Mouse (Mus musculus) ES-E14 (cell line): ENCODE results near the gene Pgbd5. TPM values are rescaled to one million over a fixed set of nuclear protein-coding genes. Genes with fewer than 3 reads are reported as not detected.
A peak's percentile ranks its signal among the peaks of the same experiment; 100 is the strongest.

ENCODE experiments used
- DNase-seq: peaks from one replicate; pipeline ENCODE4 v3.0.0-alpha.2; 2013; ENCODE audit warnings: low read depth, low spot score
- H3K27ac ChIP-seq: 2 replicates; pipeline ENCODE4 v1.5.1; 2012; ENCODE audit warnings: low read depth, mild to moderate bottlenecking, low read length, moderate library complexity, mixed read lengths; ENCODE audit not compliant: poor library complexity, insufficient read depth, severe bottlenecking
- H3K36me3 ChIP-seq: 2 replicates; pipeline ENCODE4 v1.6.1; 2012; ENCODE audit warnings: mild to moderate bottlenecking, low read length, moderate library complexity, mixed read lengths; ENCODE audit not compliant: control insufficient read depth, poor library complexity, insufficient read depth, severe bottlenecking
- H3K4me1 ChIP-seq, 2 experiments: fragments of 150-350 bp in 1 of 2; sonication (generic) in 1 of 2; 2 replicates each; pipeline ENCODE4 v1.6.1; 2012; ENCODE audit warnings: low read length in 2 of 2, mild to moderate bottlenecking in 1 of 2, mixed read lengths in 1 of 2; ENCODE audit not compliant: control insufficient read depth in 2 of 2, insufficient read depth in 2 of 2, poor library complexity in 1 of 2
- H3K4me3 ChIP-seq, 2 experiments: fragments of 150-350 bp in 1 of 2; sonication (generic) in 1 of 2; 2 replicates each; pipeline ENCODE4 v1.5.1; 2012; ENCODE audit warnings: low read length in 2 of 2, low read depth in 1 of 2, mild to moderate bottlenecking in 1 of 2, mixed read lengths in 1 of 2; ENCODE audit not compliant: insufficient read depth in 1 of 2, poor library complexity in 1 of 2, severe bottlenecking in 1 of 2
- H3K9ac ChIP-seq: 2 replicates; pipeline ENCODE4 v1.6.1; 2012; ENCODE audit warnings: low read depth, mild to moderate bottlenecking, low read length, mixed read lengths; ENCODE audit not compliant: poor library complexity, insufficient read depth, severe bottlenecking
- H3K9me3 ChIP-seq: fragments of 150-350 bp; sonication (generic); 2 replicates; pipeline ENCODE4 v1.6.1; 2012; ENCODE audit warnings: low read depth, mild to moderate bottlenecking, low read length; ENCODE audit not compliant: control insufficient read depth, insufficient read depth
- CHD2 ChIP-seq: IDR thresholded peaks from 2 replicates; pipeline ENCODE4 v1.6.1; 2014; ENCODE audit warnings: mild to moderate bottlenecking, low read depth, low read length, inconsistent platforms
- HCFC1 ChIP-seq: IDR thresholded peaks from 2 replicates; pipeline ENCODE4 v1.6.1; 2012; ENCODE audit warnings: low read length, inconsistent platforms, borderline replicate concordance; ENCODE audit not compliant: insufficient read depth
- MAFK ChIP-seq: IDR thresholded peaks from 2 replicates; pipeline ENCODE4 v1.6.1; 2014; ENCODE audit warnings: mild to moderate bottlenecking, low read depth, low read length, inconsistent platforms; ENCODE audit not compliant: insufficient read depth
- ZC3H11A ChIP-seq: IDR thresholded peaks from 2 replicates; pipeline ENCODE4 v1.6.1; 2012; ENCODE audit warnings: low read depth, mild to moderate bottlenecking, inconsistent platforms, low read length, borderline replicate concordance
- ZNF384 ChIP-seq: IDR thresholded peaks from 2 replicates; pipeline ENCODE4 v1.6.1; 2012; ENCODE audit warnings: low read depth, low read length, inconsistent platforms
- in situ Hi-C, 2 experiments: fragments of 600-800 bp; cut with MboI; formaldehyde crosslinking; loops; one replicate each; pipeline ENCODE4 v1.15.1; 2025; ENCODE audit warnings: low sequenced_read_pairs in 2 of 2, inconsistent platforms in 1 of 2; ENCODE audit not compliant: unreplicated experiment in 2 of 2
- total RNA-seq: library from RNA; depleted of rRNA; stranded (reverse); fragments of 300-350 nt; gene quantifications from 2 replicates; pipeline ENCODE4 v1.2.3, GENCODE M21; 2012

Pgbd5 gene
- total RNA-seq, 1 experiment: 2.1 TPM

DNA sequence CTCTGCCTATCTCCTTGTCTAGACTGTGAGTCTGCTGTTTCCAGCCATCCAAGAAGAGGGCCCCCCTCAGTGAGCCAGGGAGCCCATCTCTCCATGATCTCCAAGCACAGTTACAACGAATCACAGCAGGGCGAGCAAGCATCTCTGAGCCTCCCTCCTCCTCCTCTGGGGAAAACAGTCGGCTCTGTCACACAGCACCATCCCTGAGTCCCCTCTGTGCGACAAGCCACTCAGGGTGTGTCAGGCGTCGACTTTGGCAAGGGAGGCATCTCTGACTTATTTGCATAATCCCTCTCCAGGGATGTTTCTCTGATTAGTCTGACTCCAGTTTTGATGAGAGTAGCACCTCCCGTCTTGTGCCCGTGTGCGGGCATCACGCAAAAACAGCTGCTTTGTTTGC lies 57.2 kb downstream of the Pgbd5 start:
- TF ChIP-seq CHD2 (no peak), MAFK (no peak), ZNF384 (no peak), ZC3H11A (no peak), HCFC1 (no peak)
- H3K36me3 ChIP-seq: no peaks in the 10 kb centered on the region
- no peak overlapping the region for H3K27ac ChIP-seq
- no peak for DNase-seq
- no peaks in the 10 kb centered on the region for H3K4me1 ChIP-seq
- H3K9me3 ChIP-seq: peaks cover 8% of the 10 kb centered on the region; the same call in 1 of the 2 replicates
- no peak overlapping the region for H3K9ac ChIP-seq
- no peak overlapping the region for H3K4me3 ChIP-seq
- in situ Hi-C loops: no loop called here

GRCm38 (mm10) chr8:124379289-124379688 lies 60.2 kb downstream of the Pgbd5 start:
- in situ Hi-C loops: no loop called here
- TF ChIP-seq ZC3H11A (no peak), ZNF384 (no peak)
- H3K9me3 ChIP-seq: no peaks in the 10 kb centered on the region
- no peak overlapping the region for H3K9ac ChIP-seq
- no peak for DNase-seq
- no peaks in the 10 kb centered on the region; a peak in 2 of 4 replicates for H3K4me1 ChIP-seq
- H3K27ac ChIP-seq: peak overlapping the region; percentile 12; the same call in 1 of the 2 replicates
- H3K36me3 ChIP-seq: no peaks in the 10 kb centered on the region
- H3K4me3 ChIP-seq: no peak overlapping the region

DNA sequence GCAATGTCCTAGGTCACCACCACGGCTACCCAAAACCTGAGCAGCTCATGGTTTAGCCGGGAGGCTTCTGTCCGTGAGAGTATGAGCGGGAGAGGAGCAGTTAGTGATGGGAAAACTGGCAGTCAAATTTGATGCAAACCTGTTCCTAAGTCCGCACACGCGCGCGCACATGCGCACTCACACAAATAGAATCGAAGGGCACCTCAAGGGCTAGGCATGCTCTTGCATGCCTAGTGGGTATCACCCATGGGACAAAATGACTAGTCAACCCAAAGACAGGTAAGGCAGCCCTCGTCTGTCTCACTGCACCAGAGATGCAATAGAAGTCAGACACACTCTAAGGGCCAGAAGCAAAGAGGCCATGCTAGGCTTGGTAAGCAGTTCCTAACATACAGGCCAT lies 63.1 kb downstream of the Pgbd5 start:
- no peak for DNase-seq
- in situ Hi-C loops: no loop called here
- H3K36me3 ChIP-seq: no peaks in the 10 kb centered on the region
- TF ChIP-seq ZC3H11A (no peak), HCFC1 (no peak), ZNF384 (no peak), MAFK (no peak), CHD2 (no peak)
- H3K9ac ChIP-seq: no peak overlapping the region
- peak overlapping the region in 1 of 2 experiments; percentile 30; a peak in 1 of 4 replicates for H3K4me3 ChIP-seq
- no peak overlapping the region for H3K27ac ChIP-seq
- no peaks in the 10 kb centered on the region for H3K9me3 ChIP-seq
- peaks cover 0 to under 1% of the 10 kb centered on the region in 2 experiments; a peak in 3 of 4 replicates for H3K4me1 ChIP-seq

DNA sequence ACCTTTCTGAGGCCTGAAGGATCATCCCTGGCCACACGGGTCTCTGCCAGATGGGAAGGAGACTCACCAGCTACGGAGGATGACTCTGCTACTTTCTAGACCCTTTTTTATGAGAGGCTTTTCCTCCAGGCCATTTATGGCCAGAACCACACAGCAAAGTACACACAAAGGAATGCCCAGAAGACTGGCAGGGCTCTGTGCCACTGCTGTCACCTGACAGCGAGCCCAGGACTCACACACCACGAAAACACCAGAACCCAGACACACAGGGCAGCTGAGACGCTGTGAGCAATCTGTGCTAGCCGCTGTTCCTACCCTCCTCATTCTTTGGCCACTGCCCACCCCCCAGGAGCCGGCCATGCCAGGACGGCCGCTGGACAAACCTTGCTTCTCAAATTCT lies 63.7 kb downstream of the Pgbd5 start:
- no peak for DNase-seq
- no peak overlapping the region for H3K4me3 ChIP-seq
- in situ Hi-C loops: no loop called here
- H3K9me3 ChIP-seq: no peaks in the 10 kb centered on the region
- no peaks in the 10 kb centered on the region for H3K36me3 ChIP-seq
- no peak overlapping the region for H3K9ac ChIP-seq
- H3K27ac ChIP-seq: no peak overlapping the region; the same call in 1 of the 2 replicates
- H3K4me1 ChIP-seq: peaks cover 0 to 2% of the 10 kb centered on the region in 2 experiments; a peak in 3 of 4 replicates
- TF ChIP-seq ZC3H11A (no peak), ZNF384 (no peak), CHD2 (no peak), MAFK (no peak), HCFC1 (no peak)

DNA sequence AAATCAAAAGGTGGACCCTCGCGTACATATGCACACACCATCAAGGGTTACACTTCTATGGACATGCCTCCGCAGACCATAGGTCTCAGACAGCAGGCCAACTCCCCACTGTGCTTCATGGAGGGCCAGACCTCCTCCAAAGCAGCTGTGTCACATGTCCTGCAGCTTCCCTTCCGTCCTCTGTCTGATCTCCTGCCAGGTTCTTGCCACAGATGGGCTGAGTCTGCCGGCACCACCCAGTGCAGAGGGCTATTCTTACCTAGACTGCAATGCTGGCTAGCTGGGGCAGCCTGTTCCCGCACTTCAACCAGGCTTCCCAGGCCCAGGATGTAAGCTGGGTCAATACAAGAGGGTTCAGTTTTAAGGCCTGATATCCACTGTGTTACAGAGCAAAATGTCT lies 64.3 kb downstream of the Pgbd5 start:
- H3K9ac ChIP-seq: no peak overlapping the region
- H3K36me3 ChIP-seq: no peaks in the 10 kb centered on the region
- H3K9me3 ChIP-seq: no peaks in the 10 kb centered on the region
- no peak overlapping the region for H3K27ac ChIP-seq
- in situ Hi-C loops: no loop called here
- DNase-seq: no peak
- no peak overlapping the region for H3K4me3 ChIP-seq
- TF ChIP-seq HCFC1 (no peak), MAFK (no peak), ZC3H11A (no peak), CHD2 (no peak), ZNF384 (no peak)
- H3K4me1 ChIP-seq: peaks cover 0 to 2% of the 10 kb centered on the region in 2 experiments; a peak in 3 of 4 replicates
